Mouse (Mus musculus) ZHBTc4 (cell line): ENCODE measurements around the gene Csnk1g2.
"Not testable (repeated sequence)": the region's sequence is repeated elsewhere in the genome, so short reads cannot be mapped to it uniquely, and the experiment has no call there.

Experiments
- DNase-seq: peaks from one replicate; pipeline ENCODE4 v3.0.0-alpha.2; 2011; ENCODE audit warnings: low read depth, low spot score

Csnk1g2 gene

DNA sequence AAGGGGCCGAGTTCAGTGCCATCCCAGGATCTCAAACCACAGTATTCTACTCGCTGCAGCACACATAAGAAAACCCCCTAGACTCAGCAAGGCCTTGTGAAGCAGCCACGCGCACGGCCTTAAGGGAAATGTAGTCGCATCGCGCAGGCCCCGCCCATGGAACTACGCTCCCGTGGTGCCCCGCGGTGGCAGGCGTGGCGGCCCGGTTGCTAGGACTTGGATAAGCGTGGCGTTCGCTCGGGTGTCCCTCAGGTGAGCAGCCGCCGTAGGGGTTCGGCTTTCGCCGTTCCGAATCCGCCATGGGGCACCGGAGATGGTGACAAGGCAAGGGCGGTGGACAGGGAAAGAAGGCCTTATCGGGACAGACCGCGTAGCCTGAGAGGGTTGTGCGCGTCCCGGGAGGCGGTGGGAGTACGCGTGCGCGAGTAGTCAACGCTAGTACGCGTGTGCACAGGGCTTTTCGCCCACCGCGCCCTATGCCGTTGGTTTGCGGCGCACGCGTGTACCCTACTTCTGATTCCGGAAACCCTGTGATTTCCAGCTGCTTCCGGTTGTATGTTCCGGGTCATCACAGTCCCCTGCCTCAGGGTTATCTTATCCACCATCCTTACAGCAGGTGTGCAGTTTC, 19.8 kb upstream of the Csnk1g2 start, which contains the start of the genes Scamp4 and Adat3:
Gene Scamp4, plus strand, starts transcription at position 175 of the 628 bp plus-strand sequence.
Gene Adat3, plus strand, starts transcription at position 183 of the 628 bp plus-strand sequence.
- DNase-seq, result peak; percentile 98

DNA sequence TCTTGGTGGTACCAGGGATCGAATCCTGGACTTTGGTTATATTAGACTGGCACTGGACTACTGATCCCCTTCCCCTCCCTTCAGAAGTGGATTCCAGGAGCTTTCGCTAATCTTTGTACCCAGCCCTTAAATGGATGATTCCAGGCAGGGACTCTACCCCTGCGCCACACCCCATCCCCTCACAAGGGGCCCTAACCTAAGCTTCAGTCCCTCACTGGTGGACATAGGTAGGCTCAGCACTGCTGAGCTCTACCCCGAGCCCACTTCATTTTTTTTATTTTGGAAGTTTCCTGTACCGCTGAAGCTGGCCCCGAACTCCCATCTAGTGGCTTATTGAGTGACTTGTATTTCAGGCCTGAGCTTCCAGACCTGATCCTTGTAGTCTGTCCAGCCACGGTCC, 19.3 kb upstream of the Csnk1g2 start:
- no peak for DNase-seq

DNA sequence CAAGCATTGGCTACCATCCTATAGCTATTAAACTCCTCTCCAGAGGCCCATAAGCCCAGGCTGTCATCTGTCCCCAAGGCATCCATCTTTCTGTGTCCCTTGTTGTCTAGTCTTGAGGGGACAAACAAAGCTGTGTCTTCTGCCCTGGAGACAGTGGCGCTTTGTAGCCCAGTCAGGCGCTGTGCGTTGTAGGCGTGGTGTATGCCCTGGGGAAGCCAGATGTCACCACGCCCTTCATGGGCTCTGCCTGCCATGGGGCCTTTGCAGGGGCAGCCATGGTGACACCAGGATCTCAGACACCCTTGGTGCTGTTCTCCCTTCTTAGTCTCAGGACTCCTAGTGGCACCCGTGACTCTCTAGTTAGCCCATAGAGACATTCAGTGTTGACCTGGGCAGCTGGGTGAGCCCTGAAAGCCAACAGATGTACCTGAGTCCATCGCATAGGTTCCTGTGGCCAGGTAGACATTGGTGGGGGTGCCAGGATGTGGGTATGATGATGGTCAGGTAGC, 18.6 kb upstream of the Csnk1g2 start:
- DNase-seq, result peak; percentile 47

DNA sequence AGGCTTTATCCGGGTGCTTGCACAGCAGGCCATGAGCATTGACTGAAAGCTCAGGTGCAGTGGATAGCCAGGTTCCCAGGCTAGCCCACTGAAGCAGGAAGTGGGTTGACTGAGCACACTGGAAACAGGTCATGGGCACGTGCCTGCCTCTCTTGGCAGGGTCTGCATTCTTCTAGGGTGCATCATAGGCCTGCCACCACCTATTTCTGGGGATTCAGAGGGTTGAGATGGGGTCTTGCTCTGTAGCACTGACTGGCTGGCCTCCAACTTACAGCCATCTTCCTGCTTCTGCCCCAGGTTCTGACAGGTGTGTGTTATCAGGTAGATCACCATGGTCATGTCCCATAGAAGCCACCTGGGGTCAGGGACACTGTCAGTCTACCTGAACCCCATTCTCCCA, 17.6 kb upstream of the Csnk1g2 start:
- DNase-seq, result no peak

DNA sequence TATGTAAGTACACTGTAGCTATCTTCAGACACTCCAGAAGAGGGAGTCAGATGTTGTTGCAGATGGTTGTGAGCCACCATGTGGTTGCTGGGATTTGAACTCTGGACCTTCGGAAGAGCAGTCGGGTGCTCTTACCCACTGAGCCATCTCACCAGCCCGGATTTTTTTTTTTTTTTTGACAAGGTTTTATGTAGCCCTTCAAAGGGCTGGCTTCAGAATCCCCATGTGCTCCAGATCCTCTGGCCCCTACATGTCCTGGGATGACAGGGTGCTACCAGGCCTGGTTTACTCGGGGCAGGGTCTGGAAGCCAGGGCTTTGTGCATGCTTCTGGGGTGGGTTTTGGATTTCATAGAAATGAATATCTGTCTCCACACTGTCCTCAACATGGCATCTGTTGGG, 16.9 kb upstream of the Csnk1g2 start, which contains the start of gene Gm49322:
Gene Gm49322, plus strand, starts transcription at position 301 of the 400 bp plus-strand sequence.
- DNase-seq, result not testable (repeated sequence)

DNA sequence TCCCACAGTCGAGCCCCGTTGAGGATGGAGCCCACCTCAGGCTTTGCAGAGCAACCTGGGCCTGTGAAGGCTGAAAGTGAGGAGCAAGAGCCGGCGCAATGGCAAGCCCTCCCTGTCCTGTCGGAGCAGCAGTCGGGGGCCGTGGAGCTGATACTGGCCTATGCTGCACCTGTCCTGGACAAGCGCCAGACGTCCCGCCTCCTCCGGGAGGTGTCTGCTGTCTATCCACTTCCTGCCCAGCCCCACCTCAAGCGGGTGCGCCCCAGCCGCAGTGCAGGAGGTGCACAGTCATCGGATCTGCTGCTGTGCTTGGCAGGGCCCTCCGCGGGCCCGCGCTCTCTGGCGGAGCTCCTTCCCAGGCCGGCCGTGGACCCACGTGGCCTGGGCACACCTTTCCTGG, 16.3 kb upstream of the Csnk1g2 start:
- DNase-seq, result peak; percentile 67

DNA sequence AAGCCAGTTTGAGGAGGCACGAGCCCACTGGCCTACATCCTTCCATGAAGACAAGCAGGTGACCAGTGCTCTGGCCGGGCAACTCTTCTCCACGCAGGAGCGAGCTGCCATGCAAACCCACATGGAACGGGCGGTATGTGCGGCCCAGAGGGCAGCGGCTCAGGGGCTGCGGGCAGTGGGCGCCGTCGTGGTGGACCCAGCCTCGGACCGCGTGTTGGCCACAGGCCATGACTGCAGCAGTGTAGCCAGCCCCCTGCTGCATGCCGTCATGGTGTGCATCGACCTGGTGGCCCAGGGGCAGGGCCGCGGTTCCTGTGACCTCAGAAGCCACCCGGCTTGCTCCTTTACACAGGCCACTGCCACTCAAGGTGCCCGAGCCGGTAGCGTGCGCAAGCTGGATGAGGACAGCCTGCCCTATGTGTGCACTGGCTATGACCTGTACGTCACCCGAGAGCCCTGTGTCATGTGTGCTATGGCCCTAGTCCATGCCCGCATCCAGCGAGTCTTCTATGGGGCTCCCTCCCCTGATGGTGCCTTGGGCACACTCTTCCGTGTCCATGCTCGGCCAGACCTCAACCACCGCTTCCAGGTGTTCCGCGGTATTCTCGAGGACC, 15.8 kb upstream of the Csnk1g2 start:
- DNase-seq, result no peak

DNA sequence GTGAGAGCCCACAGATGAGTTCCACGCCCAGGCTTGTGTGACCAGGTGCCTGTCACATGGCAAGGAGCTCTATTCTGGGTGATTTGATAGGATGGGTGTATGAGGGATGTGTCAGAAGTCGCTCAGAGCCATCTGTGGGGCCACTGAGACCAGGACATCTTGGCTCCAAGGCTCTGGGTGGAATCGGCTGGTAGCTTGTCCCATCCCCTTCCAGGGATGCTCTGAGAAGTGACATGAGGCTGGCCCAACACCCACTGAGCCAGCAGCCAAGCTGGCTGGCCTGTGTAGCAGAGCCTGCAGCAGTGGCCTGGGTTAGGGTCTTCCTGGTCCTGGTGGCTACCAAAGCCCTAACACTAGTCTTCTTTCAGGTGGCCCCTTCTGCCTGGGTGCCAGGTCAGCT, 14.2 kb upstream of the Csnk1g2 start:
- DNase-seq, result no peak

DNA sequence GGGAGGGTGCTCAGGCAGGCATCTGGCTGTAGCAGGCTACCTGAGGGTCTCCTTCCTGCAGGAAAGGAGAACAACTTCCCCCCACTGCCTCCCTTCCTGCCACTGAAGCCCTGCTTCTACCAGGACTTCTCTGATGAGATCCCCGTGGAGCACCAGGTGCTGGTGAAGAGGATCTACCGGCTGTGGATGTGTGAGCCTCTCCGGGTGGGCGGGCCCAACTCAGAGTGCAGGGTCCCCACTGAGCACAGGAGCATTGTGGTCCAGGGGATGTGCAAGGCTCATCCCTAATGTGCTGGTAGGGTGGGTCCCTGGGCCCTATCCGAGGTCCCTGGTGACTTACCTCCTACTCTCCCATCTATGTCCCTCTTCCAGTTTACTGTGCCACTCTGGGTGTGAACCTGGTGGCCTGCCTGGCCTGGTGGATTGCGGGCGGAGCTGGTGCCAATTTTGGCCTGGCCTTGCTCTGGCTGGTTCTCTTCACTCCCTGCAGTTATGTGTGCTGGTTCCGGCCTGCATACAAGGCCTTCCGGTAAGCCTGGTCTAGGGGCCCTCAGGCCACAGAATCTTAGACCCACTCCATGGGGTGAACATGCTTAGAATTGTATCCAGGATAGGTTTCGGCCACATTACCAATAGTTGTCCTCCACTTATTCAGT, 13.2 kb upstream of the Csnk1g2 start:
- no peak for DNase-seq

DNA sequence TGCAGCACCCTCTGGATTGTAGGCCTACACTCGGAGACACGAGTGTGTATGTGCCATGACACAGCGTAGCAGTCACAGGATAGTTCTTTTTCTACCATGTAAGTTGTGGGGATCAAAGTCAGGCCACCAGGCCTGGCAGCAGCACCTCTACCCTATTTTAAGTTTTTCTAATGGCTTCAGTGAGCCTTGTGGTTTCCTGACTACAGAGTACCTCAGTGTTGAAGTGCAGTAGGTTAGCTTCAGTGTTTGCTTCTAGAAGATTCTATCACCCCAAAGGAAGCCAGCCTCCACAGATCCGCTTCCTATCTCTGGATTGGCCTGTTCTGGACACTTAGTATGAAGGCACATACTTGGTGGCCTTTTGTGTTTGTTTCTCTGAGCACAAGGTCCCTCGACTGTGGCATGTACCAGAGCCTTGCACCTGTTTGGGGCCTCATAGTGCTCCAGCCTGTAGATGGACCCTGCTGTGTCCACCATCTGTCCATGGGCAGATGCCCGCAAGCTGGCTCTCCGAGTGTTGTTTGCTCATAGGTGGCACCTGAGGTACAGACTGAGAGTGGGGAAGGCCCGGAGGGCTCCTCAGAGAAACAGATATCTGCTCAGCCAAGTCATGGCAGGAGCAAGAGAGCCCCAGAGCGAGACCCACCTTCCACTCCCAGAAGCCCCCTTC, 12.4 kb upstream of the Csnk1g2 start:
- DNase-seq, result no peak

DNA sequence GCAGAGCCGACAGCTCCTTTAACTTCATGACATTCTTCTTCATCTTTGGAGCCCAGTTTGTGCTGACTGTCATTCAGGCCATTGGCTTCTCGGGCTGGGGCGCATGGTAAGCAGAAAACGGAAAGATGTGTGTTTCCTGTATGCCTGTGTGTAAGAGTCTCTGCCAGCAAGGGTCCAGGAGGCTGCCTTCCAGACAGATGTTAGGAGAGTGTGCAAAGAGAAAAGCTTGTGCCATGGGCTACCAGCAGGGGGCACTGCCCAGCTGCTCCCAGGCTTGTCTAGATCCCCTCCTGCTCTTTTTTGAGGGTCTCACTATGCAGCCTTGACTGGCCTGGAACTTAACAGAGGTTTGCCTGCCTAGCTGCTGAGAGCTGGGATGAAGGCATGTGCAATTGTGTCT, 11.6 kb upstream of the Csnk1g2 start:
- peak; percentile 61 for DNase-seq

DNA sequence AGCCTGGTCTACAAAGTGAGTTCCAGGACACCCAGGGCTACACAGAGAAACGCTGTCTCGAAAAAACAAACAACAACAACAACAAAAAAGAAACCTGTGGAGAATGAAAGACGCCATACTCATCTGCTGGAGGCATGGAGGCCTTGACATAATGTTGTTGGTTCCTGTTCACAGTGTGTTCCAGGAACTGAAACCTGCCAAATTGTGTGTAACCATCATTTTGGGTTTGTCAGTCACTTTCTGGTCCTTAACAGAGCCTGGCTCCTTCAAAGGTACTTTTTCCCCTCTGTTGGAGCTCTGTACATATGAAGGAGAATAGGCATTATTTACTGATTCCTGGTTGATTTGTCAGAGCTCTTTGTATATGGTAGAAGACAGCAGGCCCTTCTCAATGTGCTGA, 10.7 kb upstream of the Csnk1g2 start:
- DNase-seq, result no peak

DNA sequence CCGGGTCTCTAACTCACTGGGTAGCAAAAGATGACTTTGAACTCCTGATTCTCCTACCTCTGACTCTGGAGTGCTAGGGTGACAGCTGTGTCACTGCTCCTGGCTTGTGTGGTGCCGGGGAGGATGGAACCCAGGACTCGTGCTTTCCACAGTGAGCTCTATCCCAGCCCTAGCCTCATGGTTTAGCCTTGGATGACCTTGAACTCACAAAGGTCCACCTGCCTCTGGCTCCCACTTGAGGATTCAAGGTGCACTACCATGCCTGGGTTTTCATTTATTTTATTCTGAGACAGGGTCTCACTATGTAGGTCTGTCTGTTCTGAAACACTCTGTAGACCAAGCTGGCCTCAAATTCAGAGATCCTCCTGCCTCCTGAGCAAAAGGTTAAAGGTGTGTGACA, 8.8 kb upstream of the Csnk1g2 start:
- DNase-seq, result peak; percentile 65

DNA sequence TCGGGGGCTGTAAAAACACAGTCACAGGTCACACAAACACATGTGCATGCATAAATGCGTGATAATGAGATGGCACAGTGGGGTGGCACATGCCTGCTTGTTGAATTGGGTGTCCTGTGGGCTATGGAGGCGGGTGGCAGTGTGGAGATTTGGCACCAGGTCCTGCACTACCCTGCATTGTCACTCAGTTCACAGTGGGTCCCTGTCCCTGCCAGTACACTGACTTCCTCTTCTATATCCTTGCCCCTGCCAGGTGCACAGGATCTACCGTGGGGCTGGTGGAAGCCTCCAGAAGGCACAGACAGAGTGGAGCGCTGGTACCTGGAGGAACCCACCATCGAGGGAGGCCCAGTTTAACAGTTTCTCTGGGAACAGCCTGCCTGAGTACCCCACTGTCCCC, 8.3 kb upstream of the Csnk1g2 start:
- no peak for DNase-seq

DNA sequence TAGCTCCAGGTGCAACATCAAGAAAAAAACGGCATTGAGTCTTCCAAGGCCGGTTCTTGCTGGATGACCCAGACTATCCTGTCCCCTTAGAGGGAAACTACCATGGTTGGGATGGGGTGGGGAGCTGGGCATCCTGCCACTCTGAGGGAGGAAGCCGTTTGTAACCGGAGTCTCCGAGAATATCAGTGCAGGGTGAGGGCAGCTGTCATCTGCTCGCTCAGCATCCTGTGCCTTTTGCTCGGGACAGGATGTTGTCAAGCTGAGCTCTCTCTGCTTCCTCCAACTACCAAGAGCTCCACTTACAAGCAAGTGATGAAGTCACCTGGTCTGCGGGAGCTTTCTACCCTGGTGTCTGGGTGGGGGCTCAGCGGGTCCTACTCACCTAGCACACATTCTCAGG, 4.5 kb upstream of the Csnk1g2 start:
- no peak for DNase-seq

DNA sequence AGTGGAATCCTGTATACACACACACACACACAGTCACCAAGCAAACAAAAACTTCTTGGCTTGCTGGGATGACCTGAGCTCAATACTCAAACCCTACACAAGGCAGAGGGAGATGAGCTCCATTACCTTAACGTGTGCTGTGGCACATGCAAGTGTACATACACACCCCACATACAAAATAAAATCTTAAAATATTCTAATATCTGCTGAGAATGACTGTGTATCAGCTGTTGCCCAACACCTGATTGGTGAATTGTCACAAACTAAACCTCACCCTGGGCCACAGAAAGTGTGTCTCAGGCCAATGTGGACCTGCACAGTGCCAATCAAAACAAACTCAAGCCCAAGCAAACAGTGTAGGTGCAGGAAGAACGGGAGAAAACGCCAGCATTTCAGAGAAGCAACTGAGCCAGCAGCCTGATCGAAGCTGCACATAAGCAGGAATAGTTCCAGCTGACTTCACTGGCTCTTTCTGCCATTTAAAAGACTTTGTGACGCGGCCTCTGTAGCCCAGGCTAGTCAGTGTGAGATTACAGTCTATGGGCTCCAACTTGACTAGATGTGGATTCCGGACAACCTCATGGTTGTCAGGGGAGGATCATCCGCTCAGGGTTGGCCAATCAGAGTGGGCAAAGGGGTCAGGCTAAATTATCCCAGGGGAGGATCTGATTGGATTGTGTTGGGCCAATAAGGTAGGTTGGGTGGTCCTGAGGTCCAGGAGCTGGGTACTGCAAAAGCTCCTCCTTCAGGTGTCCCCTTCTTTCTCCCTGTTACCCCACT, 3.0 kb upstream of the Csnk1g2 start:
- peak; percentile 90 for DNase-seq

DNA sequence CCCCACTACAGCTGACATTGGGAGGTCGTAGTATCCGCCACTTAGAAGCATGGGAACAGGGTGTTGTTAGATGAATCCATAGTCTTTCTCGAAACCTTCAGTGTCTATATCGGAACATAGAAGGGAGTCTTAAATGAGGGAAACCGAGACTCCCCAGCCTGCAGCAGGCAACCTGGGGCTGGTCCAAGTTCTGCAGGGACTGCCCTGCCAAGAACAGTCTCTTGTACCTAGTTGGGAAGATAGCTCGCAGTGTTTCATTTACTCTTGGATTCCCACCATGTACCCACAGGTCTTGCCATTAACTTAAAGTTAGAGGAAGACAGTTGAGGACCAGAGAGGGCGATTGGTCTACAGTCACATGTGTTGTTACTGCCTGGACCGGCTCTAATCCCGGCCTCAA, 2.3 kb upstream of the Csnk1g2 start:
- no peak for DNase-seq

DNA sequence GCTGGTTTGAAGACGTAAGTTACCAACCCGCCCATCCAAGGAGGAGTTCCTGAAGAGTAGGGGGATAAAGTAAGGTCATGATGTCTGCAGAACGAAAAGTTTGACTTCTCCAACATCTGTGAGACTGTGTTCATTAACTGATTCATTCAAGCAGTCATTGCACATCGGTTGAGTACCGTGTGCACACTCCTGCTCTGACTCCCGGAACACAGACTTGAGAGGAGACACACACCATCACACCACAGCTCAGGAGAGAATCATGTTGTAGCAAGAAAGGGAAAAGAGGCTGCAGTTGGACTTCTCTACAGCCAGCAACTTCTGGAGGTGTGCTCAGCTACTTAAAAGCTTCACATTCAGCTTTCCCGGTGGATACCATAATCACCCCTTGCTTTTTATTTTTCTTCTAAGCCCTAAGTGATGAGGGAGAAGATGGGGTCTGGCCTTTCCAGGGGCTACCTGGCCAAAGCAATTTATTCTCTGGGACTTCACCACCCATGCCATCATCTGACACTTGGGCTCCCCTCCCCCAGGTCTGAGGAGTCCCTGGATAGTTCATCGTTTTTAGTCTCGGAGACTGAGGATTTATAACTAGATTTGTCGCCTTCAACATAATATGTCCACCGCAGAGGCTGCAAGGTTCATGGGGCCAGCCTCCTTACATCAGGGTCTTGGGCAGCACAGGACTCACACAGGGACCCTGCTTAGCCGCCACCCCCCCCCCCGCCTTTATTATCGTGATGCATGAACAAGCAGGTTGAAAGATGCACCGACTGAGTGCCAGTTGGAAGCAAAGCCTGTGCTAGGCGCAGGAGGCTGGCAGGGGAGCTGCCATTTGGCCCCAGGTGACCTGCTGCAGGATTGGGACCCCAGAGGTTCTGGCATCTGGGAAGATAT, 1.6 kb upstream of the Csnk1g2 start:
- DNase-seq, result no peak

DNA sequence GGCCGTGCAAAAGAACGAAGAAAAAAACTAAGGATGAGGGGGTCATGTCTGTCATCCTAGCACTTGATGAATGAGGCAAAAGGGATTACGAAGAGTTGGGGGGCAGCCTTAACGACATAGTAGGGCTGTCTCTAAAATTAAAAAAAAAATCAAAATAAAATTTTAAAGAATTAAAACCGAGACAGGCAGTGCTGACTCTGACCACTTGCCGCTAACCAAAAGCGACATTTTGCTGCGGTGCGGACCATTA, 1.0 kb upstream of the Csnk1g2 start:
- DNase-seq, result no peak

DNA sequence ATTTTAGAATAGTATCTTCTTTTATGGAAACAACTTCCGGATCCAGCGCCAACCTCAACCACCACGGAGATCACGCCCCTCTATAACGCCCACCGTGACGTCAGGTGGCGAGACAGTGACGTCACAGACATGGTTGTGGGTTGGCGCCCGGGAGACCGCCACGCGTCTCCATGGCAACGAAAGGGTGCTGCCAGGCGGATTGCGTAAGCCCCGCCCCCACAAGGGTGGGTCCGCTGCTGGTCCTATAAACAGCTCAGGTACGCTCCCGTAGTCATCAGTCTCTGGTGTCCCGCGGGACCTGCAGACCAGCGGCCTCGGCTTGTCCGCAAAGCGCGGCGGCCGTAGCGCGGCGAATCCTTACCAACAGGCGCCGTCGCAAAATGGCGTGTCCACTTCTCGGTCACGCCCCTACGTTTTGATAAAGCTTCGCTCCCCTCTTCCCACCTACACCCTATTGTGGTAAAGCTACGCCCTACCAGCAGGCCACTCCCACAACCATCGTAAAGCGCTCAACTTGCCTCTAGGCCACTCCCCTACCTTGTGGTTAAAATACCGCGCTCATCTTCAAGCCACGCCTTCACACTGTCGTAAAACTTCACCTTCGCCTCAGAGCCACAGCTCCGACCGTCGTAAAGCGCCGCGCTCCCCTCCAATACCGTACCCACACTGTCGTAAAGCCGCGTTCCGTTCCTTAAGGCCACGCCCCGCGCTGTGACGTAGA, 538 bp upstream of the Csnk1g2 start:
- DNase-seq, result peak; percentile 100
